Mouse (Mus musculus): ENCODE measurements around the gene Srd5a1.
"Not testable (repeated sequence)": the region's sequence is repeated elsewhere in the genome, so short reads cannot be mapped to it uniquely, and the experiment has no call there.

Gene Srd5a1

DNA sequence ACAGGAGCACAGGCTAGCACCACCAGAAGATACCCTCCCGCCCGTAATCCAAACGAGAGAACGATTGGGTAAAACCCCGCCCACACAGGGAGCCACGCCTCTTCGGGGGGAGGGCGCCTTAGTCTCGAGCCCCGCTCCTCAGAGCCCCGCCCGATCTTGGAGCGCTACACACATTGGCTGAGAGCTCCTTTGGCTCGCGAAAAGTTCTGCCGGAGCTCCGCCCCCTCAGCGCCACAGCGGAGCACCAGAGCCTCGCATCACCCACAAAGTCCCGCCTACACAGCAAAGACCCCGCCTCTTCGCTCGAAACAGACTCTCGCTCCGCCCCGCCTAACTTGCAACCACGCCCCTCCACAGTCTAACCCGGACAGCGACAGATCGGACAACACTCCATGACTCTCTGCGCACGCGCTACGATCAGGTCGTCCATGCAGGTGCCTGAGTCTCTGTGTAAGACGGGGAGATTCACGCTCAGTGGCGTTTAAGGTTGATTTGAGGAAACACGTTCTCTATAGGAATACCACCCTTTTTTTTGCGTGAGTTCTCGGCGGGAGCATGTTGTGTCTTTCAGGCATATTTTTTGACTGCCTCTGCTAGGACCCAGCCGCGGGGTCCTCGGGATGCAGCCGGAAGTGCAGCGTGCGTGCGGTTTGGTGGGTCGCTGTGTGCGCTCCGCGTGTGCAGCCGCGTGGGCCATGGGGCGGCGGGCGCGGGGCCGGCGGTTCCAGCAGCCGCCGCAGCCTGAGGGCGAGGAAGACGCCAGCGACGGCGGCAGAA, at the start of gene Srd5a1:
TSS of gene Srd5a1 (minus strand) at position 45 of the 777 bp plus-strand sequence.
- peak; percentile 100 for DNase-seq (ENCODE audit: low read depth)

GRCm38 (mm10) chr13:69654508-69654907, 43.3 kb upstream of the Srd5a1 start:
- no peak for DNase-seq (ENCODE audit: low read depth)

DNA sequence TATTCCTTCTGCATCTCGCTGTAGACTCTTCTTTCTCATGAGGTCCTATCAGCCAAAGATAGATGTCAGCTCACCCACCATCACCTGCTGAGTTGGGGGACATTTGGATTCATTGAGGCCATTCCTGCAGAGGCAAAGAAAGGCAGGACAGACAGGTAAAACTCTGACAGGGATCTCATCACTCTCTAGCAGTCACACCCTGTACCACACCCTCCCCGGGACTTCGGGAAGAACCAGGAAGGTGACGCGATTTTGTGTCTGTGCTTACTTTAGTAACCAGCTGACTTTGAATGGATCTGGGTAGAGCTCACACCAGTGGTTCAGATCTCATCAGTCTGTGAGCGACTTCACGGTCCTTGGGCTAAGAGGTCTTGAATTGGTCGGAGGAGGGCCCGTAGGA, 35.2 kb upstream of the Srd5a1 start:
- DNase-seq (ENCODE audit: low read depth): no peak

DNA sequence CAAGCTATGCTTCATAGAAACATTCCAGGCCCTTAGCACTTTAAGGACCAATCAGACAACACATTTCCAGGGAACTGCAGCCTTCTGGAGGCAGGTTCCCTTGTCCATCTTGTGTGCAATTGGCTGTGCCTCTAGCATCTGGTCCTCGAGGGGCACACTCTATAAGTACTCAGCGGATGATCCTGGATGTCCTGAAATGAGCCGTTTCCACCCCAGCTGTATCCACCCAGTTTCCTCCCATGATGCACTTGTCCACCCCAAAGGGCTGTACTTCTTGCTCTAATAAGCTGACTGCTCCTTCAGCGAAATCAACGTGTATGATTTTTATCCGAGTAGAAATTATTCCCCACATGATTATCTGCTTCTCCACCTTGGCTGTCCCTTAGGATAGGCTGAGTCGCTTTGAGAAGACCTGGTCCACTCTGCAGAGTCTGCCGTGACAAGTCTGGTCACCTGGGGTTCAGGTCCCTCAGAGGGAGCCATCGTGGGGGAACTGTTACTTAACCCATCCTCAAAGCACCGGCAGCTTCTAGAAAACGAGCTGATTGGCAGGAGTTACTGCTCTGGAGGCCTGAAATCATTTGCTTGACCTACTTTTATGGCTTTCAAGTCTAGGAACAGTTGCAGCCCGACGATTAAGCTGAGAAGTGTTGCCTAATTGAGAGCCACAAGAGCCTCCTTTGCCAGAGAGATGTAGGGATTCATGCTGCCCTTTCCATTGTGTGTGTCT, 34.6 kb upstream of the Srd5a1 start:
- no peak for DNase-seq (ENCODE audit: low read depth)

- no peak for DNase-seq (ENCODE audit: low read depth)
Measured at GRCm38 (mm10) chr13:69644427-69645166, 33.4 kb upstream of the Srd5a1 start.

DNA sequence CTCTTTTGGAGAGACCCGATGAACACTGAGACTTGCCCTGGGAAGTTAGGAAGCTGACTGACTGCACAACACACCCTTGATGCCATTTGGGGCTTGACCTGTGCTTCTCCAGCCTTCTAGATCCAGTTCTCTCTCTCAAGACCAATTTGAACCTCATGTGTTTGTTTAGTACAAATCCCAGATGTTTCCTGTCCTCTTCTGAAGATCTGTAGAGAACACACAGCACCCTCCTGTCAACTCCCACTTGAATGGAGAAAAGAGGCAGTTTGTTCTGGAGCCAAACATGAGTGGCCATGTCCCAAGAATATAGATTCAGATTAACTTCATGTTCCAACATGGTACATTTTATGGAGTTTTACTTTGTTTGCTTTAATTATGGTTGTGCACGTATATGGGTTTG, 32.7 kb upstream of the Srd5a1 start:
- no peak for DNase-seq (ENCODE audit: low read depth)

GRCm38 (mm10) chr13:69642656-69643216, 31.5 kb upstream of the Srd5a1 start:
- no peak for DNase-seq (ENCODE audit: low read depth)

GRCm38 (mm10) chr13:69641017-69641416, 29.8 kb upstream of the Srd5a1 start:
- no peak for DNase-seq (ENCODE audit: low read depth)

DNA sequence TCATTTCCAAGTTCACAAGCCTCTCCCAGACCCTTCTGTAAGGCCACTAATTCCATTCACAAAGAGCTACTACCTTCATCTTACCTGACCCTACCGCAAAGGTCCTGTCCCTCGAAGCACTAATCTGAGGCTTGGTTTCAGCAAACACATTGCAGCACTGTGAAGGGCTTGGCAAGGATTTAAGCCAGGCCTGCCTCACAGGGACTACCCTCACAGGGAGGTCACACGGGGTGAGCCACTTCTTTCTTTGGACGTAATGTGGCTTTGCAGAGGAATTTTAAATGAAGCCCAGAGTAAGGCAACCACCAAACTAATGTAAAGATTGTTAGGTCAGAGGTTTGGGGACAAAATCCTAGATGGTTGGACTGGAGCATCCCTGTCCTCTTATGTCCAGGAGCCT, 29.3 kb upstream of the Srd5a1 start:
- no peak for DNase-seq (ENCODE audit: low read depth)

- no peak for DNase-seq (ENCODE audit: low read depth)
Measured at GRCm38 (mm10) chr13:69640126-69640525, 28.9 kb upstream of the Srd5a1 start.

DNA sequence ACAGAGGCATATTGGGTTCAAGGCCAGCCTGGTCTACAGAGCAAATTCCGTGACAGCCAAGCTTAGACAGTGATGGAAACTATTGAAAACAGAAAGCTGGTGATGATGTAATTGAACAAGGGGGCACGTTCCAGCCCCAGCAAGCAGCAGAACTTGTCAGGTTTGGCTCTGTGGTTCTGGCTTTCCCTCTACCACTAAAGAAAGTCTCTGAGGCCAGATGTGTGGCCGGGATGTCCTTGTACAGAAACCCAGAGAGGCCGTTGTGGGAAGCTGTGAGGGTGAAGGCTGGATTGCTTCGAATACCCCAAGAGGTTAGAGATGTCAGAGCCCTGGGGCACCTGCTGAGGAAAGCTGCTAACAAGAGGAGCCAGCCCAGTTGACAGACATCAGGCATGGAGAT, 28.0 kb upstream of the Srd5a1 start:
- no peak for DNase-seq (ENCODE audit: low read depth)

- no peak for DNase-seq (ENCODE audit: low read depth)
Measured at GRCm38 (mm10) chr13:69638108-69638626, 26.9 kb upstream of the Srd5a1 start.

- DNase-seq (ENCODE audit: low read depth): no peak
Measured at GRCm38 (mm10) chr13:69637657-69638056, 26.4 kb upstream of the Srd5a1 start.

GRCm38 (mm10) chr13:69636816-69637215, 25.6 kb upstream of the Srd5a1 start:
- DNase-seq (ENCODE audit: low read depth): no peak

GRCm38 (mm10) chr13:69636375-69636774, 25.1 kb upstream of the Srd5a1 start:
- DNase-seq (ENCODE audit: low read depth): no peak

GRCm38 (mm10) chr13:69635836-69636235, 24.6 kb upstream of the Srd5a1 start:
- not testable (repeated sequence) for DNase-seq (ENCODE audit: low read depth)

DNA sequence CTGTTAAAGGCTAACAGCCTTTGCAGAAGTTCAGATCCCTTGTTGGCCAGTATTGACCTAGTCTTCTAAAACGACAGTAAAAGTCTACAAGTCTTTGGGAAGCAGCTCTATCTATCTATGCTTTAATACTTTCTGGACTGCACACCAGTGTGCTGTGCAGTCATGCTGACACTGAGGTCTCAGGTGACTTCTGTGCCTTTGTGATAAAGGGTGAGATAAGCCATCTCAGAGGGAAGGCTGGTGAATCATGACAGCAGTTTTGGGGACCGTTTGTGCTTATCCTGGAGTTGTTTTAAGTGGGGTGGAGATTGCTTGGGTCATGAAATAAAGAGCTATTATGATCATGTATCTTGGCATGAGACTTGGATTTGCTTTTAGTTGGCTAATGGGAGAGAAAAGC, 22.7 kb upstream of the Srd5a1 start:
- no peak for DNase-seq (ENCODE audit: low read depth)

- no peak for DNase-seq (ENCODE audit: low read depth)
Measured at GRCm38 (mm10) chr13:69633551-69633950, 22.3 kb upstream of the Srd5a1 start.

GRCm38 (mm10) chr13:69631659-69632058, 20.4 kb upstream of the Srd5a1 start:
- no peak for DNase-seq (ENCODE audit: low read depth)

- DNase-seq (ENCODE audit: low read depth): no peak
Measured at GRCm38 (mm10) chr13:69631111-69631510, 19.9 kb upstream of the Srd5a1 start.

GRCm38 (mm10) chr13:69630576-69630975, 19.3 kb upstream of the Srd5a1 start:
- DNase-seq (ENCODE audit: low read depth): no peak

GRCm38 (mm10) chr13:69627941-69628340, 16.7 kb upstream of the Srd5a1 start:
- no peak for DNase-seq (ENCODE audit: low read depth)
